Mouse (Mus musculus): ENCODE measurements at regions not wholly inside any gene's neighbourhood (a gene's known extent, or its start where the extent isn't known, plus 50 kb on each side); places are given as distances from the start of the nearest gene placed in this dataset.

GRCm38 (mm10) chr17:15981558-15981957, 150.7 kb upstream of the Rgmb start:
- DNase-seq (ENCODE audit: low read depth, low spot score) = no peak

DNA sequence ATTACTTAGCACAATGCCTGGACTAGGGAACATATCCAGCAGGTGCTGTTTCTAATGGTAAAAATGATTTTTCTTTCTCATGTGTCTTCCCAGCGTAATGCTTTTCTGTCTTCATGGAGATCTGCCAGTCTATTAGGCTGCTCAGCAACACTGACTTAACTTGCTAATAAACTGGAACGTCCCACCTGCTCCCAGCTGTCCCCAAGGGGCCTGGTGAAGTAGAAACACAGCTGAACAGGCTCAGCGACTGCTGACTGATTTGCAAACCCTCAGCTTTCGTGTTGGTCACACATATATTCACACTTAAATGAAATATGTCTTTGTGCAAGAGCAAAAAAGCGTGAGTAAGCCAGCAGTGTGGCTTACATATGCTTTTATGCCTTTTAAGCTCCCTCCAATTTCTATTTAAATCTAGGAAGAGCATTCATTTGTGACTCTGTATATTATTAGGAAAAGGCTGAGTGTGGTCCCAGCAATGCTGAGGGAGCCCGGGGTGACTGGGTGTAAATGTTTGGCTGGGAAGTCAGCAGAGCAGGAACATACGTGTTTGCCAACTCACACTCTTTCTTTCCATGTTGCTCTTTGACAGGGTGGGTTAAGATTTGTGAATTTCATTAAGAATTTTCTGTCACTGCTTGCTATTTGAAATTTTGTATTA, 146.7 kb upstream of the Rgmb start:
- DNase-seq (ENCODE audit: low read depth, low spot score) = peak; percentile 79

GRCm38 (mm10) chr17:15971351-15971685, 140.5 kb upstream of the Rgmb start:
- no peak for DNase-seq (ENCODE audit: low read depth, low spot score)

DNA sequence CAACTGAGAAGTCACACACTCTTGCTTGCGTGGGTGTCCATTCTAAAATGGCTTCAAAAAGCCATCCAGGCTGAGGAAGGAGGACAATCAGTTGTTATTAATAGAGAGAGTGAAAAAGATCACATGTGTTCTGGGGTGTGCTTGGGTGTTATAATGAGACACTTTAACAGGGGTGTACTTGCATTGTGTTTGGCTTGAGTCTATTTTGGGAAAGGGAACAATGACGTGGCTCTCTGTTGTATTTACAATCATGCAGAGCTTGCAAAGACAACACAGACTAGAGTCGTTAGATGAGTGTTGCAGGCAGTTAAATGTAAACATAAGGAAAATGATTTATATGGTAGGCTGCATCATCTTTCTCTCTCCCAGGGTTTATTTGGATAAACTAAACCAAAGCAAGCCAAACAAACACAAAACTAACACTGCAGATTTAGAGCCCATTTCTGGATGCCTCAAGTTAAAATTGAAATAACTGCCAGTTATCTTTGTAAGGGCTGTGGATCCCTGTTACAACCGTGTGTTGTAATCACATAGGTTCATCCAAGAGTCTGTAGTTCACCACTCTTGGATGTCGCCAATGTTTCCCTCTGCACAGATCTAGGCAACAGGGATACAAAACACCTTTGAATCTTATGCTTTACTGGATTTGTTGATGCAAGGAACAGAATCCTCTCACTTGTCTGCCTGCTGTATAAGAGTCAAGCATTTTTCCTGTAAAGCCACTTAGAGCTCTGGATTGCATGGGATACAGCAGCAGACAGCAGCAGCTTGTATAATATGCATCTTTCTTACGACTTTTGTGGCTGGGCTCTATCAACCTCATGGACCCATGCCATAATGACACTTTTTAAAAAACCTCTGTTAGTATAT, 139.9 kb upstream of the Rgmb start:
- no peak for DNase-seq (ENCODE audit: low read depth, low spot score)

- DNase-seq (ENCODE audit: low read depth, low spot score) = no peak
These were observed 137.5 kb upstream of the Rgmb start for GRCm38 (mm10) chr17:15968331-15968730.

GRCm38 (mm10) chr17:15955656-15956055, 124.8 kb upstream of the Rgmb start:
- DNase-seq (ENCODE audit: low read depth, low spot score) = no peak

DNA sequence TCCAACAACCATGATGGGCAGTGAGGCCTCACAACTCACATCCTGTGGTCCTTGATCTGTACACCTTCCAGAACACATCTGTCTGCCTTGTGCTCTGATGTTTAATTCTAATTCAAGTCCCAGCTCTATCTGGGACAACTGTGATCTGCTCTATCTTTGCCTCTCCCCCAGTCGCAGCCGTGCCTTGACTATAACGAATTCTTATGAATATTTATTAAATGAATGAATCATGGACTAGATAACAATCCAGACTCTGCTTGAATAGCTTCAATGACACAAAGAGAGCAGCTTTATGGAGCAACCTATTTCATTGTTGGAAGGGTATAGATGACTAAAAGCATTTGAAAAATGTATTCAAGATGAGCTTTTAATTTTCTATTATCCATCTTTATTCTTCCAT, 120.8 kb upstream of the Rgmb start:
- DNase-seq (ENCODE audit: low read depth, low spot score) = no peak

DNA sequence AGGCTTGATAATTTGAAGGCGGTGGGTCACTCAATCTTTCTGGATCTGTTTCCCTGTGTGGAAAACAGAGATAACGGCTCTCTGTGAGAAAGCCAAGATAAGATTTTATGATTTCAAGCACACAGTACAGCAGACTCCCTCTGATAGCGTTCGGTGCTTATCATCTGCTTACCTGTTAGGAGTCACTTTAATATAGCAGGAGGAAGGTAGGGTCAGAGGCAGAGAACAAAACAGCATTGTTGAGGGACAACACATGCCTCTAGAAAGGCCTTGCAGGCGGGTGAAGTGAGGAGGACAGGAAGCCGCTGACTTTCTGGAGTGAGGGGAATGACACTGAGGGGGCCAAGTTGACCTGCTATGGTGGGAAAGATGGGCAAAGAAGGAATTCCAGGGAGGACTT, 118.9 kb upstream of the Rgmb start:
- DNase-seq (ENCODE audit: low read depth, low spot score) = no peak

DNA sequence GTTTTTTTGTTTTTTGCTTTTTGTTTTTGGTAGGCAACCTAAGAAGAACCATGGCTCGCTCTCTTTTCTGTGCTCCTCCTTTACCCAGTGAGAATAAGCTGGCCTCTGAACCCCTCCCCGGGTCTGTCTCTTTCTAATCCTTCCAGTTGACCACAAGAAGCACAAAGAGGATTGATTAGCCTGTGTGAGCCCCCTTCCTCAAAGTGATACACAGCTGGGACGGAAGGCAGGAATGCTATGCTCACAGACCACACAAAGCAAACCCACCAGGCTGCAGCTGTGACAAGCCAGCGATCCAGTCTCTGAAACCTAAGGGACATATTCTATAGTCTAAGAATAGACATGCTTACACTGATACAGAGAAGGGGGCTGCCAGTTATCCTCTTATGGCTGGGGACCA, 111.5 kb upstream of the Rgmb start:
- DNase-seq (ENCODE audit: low read depth, low spot score) = no peak

DNA sequence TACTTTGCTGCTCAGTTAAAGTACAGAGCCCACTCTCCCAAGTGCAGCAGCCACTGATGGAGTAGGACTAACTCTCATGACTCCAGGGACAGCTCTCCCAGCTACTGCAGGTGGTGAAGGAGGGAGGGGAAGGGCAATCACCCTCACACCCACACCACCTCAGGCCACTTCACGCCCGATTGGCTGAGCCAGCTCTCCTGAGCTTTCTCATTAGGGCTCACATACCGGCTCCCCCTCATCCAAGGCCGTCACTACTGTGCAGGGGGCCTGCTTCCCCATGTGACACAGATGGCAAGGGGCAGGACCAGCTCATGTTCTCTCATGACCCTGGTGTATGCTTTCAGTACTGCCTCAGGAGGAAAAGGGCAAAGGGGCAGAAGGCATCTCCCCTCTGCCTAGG, 87.8 kb upstream of the Rgmb start:
- DNase-seq (ENCODE audit: low read depth, low spot score) = no peak

- DNase-seq (ENCODE audit: low read depth, low spot score) = peak; percentile 21
These were observed 68.0 kb upstream of the Rgmb start for GRCm38 (mm10) chr17:15898689-15899419.

GRCm38 (mm10) chr17:15895968-15896367, 65.1 kb upstream of the Rgmb start:
- DNase-seq (ENCODE audit: low read depth, low spot score) = peak; percentile 32

DNA sequence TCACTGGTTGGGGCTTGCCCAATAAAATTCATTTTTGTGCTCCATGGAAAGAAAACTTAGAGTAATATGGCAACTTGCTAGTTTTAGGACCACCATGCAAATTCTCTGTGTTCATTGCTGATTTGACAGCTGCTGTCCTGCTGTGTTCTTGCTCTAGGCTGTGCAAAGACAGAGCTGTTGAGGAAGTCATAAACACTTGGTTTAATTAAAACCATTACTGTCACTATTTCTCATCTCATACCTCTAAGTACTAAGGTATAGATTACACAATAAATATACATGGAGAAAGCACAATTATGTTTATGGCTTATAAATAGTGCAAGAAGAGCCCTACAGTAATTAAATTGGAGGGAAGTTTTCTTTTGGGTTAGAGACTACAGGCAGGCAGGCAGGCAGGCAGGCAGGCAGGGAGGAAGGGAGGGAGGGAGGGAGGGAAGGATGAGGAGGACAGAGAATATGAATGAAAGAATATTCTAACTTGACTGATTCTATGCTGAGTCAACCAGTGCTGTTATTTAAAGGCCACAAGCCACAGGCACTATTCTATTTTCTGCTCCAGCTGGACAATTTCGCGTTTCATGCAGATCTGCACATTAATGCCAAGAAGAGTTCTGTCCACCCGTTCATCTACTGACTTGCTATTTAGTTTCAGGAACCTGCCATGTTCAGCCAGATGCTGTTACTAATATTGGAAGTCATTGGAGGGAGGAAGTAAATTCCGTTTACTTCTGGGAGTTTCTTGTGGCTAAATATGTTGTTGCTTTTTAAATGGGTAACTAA, 61.2 kb upstream of the Rgmb start:
- peak; percentile 23 for DNase-seq (ENCODE audit: low read depth, low spot score)

DNA sequence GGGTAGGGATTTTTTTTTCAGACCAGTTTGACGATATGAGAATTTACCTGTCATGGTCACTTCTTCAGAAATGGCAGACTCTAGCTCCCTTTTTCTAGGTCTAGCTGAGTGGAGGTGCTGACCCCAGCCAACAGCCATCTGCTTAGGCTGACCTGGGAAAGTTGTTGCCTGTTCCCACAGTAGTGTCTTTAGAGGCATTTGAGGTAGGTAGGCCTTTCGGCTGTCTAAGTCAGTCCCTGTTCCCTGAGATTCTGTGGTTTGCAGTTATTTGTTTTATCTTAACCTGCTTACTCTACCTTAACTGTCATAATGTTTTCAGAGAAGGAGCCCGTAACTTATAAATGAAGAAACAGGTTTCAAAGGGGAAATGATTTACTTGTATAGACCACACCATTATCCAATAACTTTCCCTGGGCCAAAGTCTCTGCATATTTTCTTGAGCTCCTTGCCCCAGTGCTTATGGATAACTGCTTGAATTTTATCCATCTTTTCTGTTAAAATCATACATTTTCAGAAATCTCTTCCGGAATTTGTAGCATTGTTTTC, 59.8 kb upstream of the Rgmb start:
- no peak for DNase-seq (ENCODE audit: low read depth, low spot score)

GRCm38 (mm10) chr17:15882803-15883202, 52.0 kb upstream of the Rgmb start:
- DNase-seq (ENCODE audit: low read depth, low spot score) = no peak

DNA sequence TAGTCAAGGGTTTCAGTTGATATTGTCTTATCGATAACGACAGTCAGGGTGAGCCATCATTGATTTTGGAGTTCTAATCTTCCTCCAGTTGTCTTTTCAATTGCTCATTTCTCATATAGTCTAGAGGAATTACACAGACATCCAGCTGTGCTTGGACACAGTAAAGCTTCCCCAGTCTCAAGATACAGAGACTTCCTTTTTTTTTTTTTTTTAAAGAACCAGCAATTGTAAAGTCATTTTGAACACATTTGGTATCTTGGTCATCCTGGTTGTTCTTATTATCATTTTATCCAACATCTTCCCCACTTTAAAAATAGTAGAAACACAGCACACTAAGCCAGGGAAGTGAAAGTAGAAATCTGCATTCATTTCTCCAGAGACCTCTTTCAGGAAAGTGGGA, 51.4 kb upstream of the Rgmb start:
- no peak for DNase-seq (ENCODE audit: low read depth, low spot score)

All from mesoderm, embryonic 11.5 days (tissue).